In genomic region chr12:112706704-112707572, GRCm38 (mm10) we compare ENCODE assay signal across 8 mouse cellular contexts. TPM values are rescaled to one million over a fixed set of nuclear protein-coding genes. Genes with fewer than 3 reads are reported as not detected.
A peak's percentile ranks its signal among the peaks of the same experiment; 100 is the strongest.
DNase-seq lines count a peak whose midpoint lies in the region; ATAC-seq lines count a peak whose summit lies in the region.

No protein-coding gene starts in this region.

- no peaks in the 10 kb centered on the region for H3K36me3 ChIP-seq in hindbrain, embryonic 12.5 days

- peaks cover 30% of the 10 kb centered on the region for H3K27me3 ChIP-seq in hindbrain, embryonic 12.5 days

- H3K9ac ChIP-seq in hindbrain, embryonic 12.5 days = no peak overlapping the region

- H3K4me3 ChIP-seq in hindbrain, embryonic 12.5 days = no peak overlapping the region

- H3K9me3 ChIP-seq in hindbrain, embryonic 12.5 days (replicated peaks) = no peaks in the 10 kb centered on the region

- H3K27ac ChIP-seq in hindbrain, embryonic 12.5 days = no peak overlapping the region

- 0 out of 2 replicates have a peak, but pooled peaks cover 3% of the 10 kb centered on the region for H3K4me1 ChIP-seq in hindbrain, embryonic 12.5 days

- peak; percentile 81 for DNase-seq in MEL-GATA-1-ER (ENCODE audit: extremely low read depth, low read depth)
- peak; percentile 93 for DNase-seq in cerebellum, adult 9-10 months
- DNase-seq in frontal cortex, postnatal 10 days (ENCODE audit: low spot score in 2 of 2) = peak; percentile 55 to 86
- peak; percentile 87 to 93 for DNase-seq in layer of hippocampus, postnatal 25 days (ENCODE audit: extremely low spot score in 1 of 2, low spot score in 1 of 2)
- DNase-seq in lung, postnatal 14 days = peak; percentile 93
- peak; percentile 91 for DNase-seq in retina, embryonic 14.5 days (ENCODE audit: low spot score)
- peak; percentile 83 to 87 for DNase-seq in thymus, postnatal 36 days

- peak; percentile 78 for ATAC-seq in hindbrain, embryonic 12.5 days (ENCODE audit: low FRiP score)

- H3K4me2 ChIP-seq in hindbrain, embryonic 12.5 days (replicated peaks) = peak overlapping the region; percentile 26

- 17% methylated on average over 32 of the region's 32 CpGs for WGBS in hindbrain, embryonic 12.5 days

RNA-seq across cellular contexts. Expression of gene Cep170b, which starts 13.3 kb away (rescaled TPM):
- polyA plus RNA-seq in hindbrain, embryonic 12.5 days (2016; fragmentation: Nextera tagmentation; extraction: Ambion mirVana) = 28.3 and 28.5 TPM in 2 replicates
- total RNA-seq in layer of hippocampus, postnatal 25 days (2021) = 100 to 1,000 TPM; 180 to 192 TPM

RNA-seq across cellular contexts. Expression of gene Zbtb42, which starts 28.3 kb away (rescaled TPM):
- 5.8 and 7.5 TPM in 2 replicates for polyA plus RNA-seq in hindbrain, embryonic 12.5 days (2016; fragmentation: Nextera tagmentation; extraction: Ambion mirVana)
- total RNA-seq in layer of hippocampus, postnatal 25 days (2021) = under 1 TPM; 0.40 to 0.76 TPM

RNA-seq across cellular contexts. Expression of gene Akt1, which starts 32.3 kb away (rescaled TPM):
- 154 and 156 TPM in 2 replicates for polyA plus RNA-seq in hindbrain, embryonic 12.5 days (2016; fragmentation: Nextera tagmentation; extraction: Ambion mirVana)
- total RNA-seq in layer of hippocampus, postnatal 25 days (2021) = 100 to 1,000 TPM; 147 to 158 TPM

RNA-seq across cellular contexts. Expression of gene Pld4, which starts 53.5 kb away (rescaled TPM):
- 5.0 and 5.4 TPM in 2 replicates for polyA plus RNA-seq in hindbrain, embryonic 12.5 days (2016; fragmentation: Nextera tagmentation; extraction: Ambion mirVana)
- total RNA-seq in layer of hippocampus, postnatal 25 days (2021) = 10 to 100 TPM; 11.1 to 11.9 TPM
